Mouse (Mus musculus): ENCODE measurements at regions not wholly inside any gene's neighbourhood (a gene's known extent, or its start where the extent isn't known, plus 50 kb on each side); places are given as distances from the start of the nearest gene placed in this dataset.
"Not testable (repeated sequence)": the region's sequence is repeated elsewhere in the genome, so short reads cannot be mapped to it uniquely, and the experiment has no call there.

DNA sequence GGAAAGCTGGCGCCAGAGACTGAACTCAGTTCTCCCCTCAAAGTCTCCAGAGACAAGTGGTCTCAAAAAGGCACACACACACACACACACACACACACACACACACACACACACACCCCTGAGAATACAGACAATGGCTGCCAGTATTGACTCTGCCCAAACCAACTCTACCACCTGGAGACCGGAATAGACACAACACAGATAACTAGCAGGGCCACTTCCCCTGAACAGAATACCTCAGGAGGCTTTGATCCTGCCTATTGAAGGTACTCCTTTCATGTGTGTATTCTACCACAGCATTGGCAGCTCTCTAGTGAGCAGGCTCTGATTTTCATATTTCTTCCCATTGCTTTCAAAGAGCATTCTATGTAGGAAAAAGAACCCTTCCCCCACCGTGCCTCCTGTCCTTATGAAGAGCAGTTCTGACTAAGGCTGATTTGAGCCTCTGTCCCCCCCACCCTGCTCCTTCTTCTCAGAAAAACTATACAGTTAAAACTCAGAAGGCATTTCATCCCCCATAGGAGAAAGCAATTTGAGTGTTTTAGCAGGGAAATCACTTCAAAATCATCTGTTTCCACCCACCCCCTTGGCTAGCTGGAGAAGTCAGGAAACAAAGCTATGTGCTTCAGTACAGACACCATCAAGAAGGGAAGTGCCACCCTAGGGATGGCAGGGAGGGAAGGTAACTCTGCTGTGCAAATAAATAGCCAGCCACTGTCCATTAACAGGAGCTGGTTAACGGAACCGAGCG, 230.0 kb upstream of the Gap43 start:
- 79% methylated on average over 6 of the region's 6 CpGs for WGBS
- DNase-seq (ENCODE audit: low spot score), result no peak
- H3K9me3 ChIP-seq (replicated peaks), result no peaks in the 10 kb centered on the region
- H3K36me3 ChIP-seq, result no peaks in the 10 kb centered on the region
- peaks cover 2% of the 10 kb centered on the region for H3K4me1 ChIP-seq
- no peak overlapping the region for H3K4me3 ChIP-seq
- H3K27ac ChIP-seq, result no peak overlapping the region
- H3K27me3 ChIP-seq (ENCODE audit: low read depth, poor library complexity, severe bottlenecking), result no peaks in the 10 kb centered on the region

DNA sequence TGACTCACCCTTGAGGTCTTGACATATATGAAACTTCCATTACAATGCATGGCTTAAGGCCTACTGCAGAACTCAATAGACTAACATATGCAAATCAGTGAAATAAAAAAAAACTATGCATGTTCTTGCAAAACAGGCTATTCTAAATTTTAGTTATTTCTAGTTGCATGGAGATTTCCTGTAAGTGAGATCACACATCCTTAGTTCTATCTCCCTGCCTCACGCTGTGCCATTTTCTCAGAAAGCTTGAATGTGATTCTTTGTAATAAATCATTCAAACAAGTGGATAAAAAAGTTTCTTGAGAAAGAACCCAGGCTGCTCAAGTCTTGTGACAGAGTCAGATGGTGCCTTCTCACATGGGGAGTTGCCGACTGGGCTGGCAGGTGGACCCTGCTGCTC, 228.9 kb upstream of the Gap43 start:
- H3K36me3 ChIP-seq, result no peaks in the 10 kb centered on the region
- no peak for DNase-seq (ENCODE audit: low spot score)
- WGBS, result 80% methylated on average over 2 of the region's 2 CpGs

DNA sequence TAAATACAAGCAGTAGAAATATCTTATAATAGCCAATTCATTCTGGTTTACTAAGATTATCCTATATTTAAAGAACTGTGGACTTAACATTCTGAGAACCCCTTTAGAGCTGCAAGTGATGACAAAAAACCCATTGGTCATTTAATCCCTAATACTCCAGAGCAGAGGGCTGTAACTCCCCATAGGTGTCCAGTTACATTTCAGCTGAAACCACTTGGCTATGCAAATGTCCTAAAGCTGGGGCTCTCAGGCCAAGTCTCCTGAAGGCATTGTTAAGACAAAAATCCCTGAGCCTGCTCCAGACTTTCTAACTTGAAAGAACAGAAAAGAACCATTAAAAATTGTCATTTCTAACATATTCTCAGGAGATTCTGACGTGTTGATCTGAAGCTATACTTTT, 209.1 kb upstream of the Gap43 start:
- H3K36me3 ChIP-seq, result no peaks in the 10 kb centered on the region
- H3K27ac ChIP-seq, result no peak overlapping the region
- peaks cover 9% of the 10 kb centered on the region for H3K4me1 ChIP-seq
- H3K9me3 ChIP-seq (replicated peaks), result no peaks in the 10 kb centered on the region
- DNase-seq (ENCODE audit: low spot score), result no peak
- WGBS, result 65% methylated on average over 1 of the region's 1 CpGs
- H3K27me3 ChIP-seq (ENCODE audit: low read depth, poor library complexity, severe bottlenecking), result no peaks in the 10 kb centered on the region
- no peak overlapping the region for H3K4me3 ChIP-seq

More for the DNA sequence above, 228.9 kb upstream of the Gap43 start:
- no peaks in the 10 kb centered on the region for H3K9me3 ChIP-seq (replicated peaks)
- no peaks in the 10 kb centered on the region for H3K4me1 ChIP-seq
- H3K27ac ChIP-seq, result no peak overlapping the region
- no peaks in the 10 kb centered on the region for H3K27me3 ChIP-seq (ENCODE audit: low read depth, poor library complexity, severe bottlenecking)
- no peak overlapping the region for H3K4me3 ChIP-seq

GRCm38 (mm10) chr16:42546229-42547163, 206.0 kb upstream of the Gap43 start:
- H3K9me3 ChIP-seq (replicated peaks), result no peaks in the 10 kb centered on the region
- H3K36me3 ChIP-seq, result no peaks in the 10 kb centered on the region
- H3K27me3 ChIP-seq (ENCODE audit: low read depth, poor library complexity, severe bottlenecking), result no peaks in the 10 kb centered on the region
- no peak for DNase-seq (ENCODE audit: low spot score)
- H3K4me3 ChIP-seq, result no peak overlapping the region
- peaks cover 9% of the 10 kb centered on the region for H3K4me1 ChIP-seq
- no peak overlapping the region for H3K27ac ChIP-seq
- 51% methylated on average over 14 of the region's 14 CpGs for WGBS

DNA sequence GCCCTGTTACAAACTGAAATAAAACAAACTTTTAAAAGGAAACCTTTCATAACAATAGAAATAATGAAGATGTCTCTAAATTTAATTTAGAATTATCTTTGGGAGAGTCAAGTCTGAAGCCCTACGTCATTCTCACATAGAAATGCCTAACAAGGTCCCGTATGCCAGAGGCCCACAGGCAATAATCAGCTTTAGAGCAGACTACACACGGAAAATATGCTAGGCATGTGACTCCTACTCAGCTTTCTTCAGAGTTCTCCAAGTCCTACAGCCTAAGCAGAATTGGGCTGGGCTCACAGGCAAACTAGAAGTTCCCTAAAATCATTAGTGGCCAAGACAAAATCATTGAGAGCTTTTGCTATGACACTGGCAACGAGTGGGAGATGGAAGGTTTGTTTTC, 176.9 kb upstream of the Gap43 start:
- 87% methylated on average over 4 of the region's 4 CpGs for WGBS
- no peaks in the 10 kb centered on the region for H3K36me3 ChIP-seq
- H3K9me3 ChIP-seq (replicated peaks), result no peaks in the 10 kb centered on the region
- DNase-seq (ENCODE audit: low spot score), result no peak
- no peaks in the 10 kb centered on the region for H3K4me1 ChIP-seq
- H3K27ac ChIP-seq, result no peak overlapping the region
- H3K27me3 ChIP-seq (ENCODE audit: low read depth, poor library complexity, severe bottlenecking), result no peaks in the 10 kb centered on the region
- no peak overlapping the region for H3K4me3 ChIP-seq

- WGBS, result 81% methylated on average over 3 of the region's 3 CpGs
- no peaks in the 10 kb centered on the region for H3K4me1 ChIP-seq
- H3K27me3 ChIP-seq (ENCODE audit: low read depth, poor library complexity, severe bottlenecking), result no peaks in the 10 kb centered on the region
- no peaks in the 10 kb centered on the region for H3K36me3 ChIP-seq
- no peak for DNase-seq (ENCODE audit: low spot score)
- no peak overlapping the region for H3K27ac ChIP-seq
- H3K9me3 ChIP-seq (replicated peaks), result no peaks in the 10 kb centered on the region
- no peak overlapping the region for H3K4me3 ChIP-seq
Measured at GRCm38 (mm10) chr16:42515929-42516328, 175.5 kb upstream of the Gap43 start.

GRCm38 (mm10) chr16:42505107-42505506, 164.7 kb upstream of the Gap43 start:
- H3K27ac ChIP-seq, result no peak overlapping the region
- H3K4me1 ChIP-seq, result no peaks in the 10 kb centered on the region
- 74% methylated on average over 9 of the region's 9 CpGs for WGBS
- H3K4me3 ChIP-seq, result no peak overlapping the region
- no peak for DNase-seq (ENCODE audit: low spot score)
- H3K36me3 ChIP-seq, result no peaks in the 10 kb centered on the region
- H3K27me3 ChIP-seq (ENCODE audit: low read depth, poor library complexity, severe bottlenecking), result no peaks in the 10 kb centered on the region
- no peaks in the 10 kb centered on the region for H3K9me3 ChIP-seq (replicated peaks)

- no peak overlapping the region for H3K27ac ChIP-seq
- 90% methylated on average over 2 of the region's 2 CpGs for WGBS
- no peaks in the 10 kb centered on the region for H3K27me3 ChIP-seq (ENCODE audit: low read depth, poor library complexity, severe bottlenecking)
- no peaks in the 10 kb centered on the region for H3K9me3 ChIP-seq (replicated peaks)
- no peak overlapping the region for H3K4me3 ChIP-seq
- no peak for DNase-seq (ENCODE audit: low spot score)
- no peaks in the 10 kb centered on the region for H3K4me1 ChIP-seq
- H3K36me3 ChIP-seq, result no peaks in the 10 kb centered on the region
Measured at GRCm38 (mm10) chr16:42501713-42502112, 161.3 kb upstream of the Gap43 start.

- H3K9me3 ChIP-seq (replicated peaks); H3K4me3 ChIP-seq; H3K36me3 ChIP-seq; H3K27ac ChIP-seq; DNase-seq (ENCODE audit: low spot score); H3K4me1 ChIP-seq; H3K27me3 ChIP-seq (ENCODE audit: low read depth, poor library complexity, severe bottlenecking): not testable (repeated sequence)
- 46% methylated on average over 3 of the region's 3 CpGs for WGBS
Measured at GRCm38 (mm10) chr16:42501109-42501508, 160.7 kb upstream of the Gap43 start.

DNA sequence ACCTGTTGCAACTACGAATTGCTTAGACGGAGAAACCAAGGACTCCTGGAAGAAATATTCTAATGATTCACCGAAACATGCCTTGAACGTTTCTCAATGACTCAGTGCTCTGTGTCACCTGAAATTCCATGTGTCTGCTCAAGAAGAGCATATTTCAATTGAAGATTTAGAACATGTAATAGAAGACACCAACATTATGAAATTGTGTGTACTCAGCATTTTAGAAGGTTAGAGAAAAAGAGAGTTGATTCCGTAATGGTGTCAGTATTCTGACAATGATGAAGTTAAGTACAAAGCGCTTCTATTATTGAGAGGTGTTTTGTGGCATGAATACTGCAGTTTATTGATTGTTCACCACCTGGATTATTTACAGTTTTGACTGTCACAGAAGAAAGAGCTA, 159.1 kb upstream of the Gap43 start:
- no peaks in the 10 kb centered on the region for H3K9me3 ChIP-seq (replicated peaks)
- WGBS, result 94% methylated on average over 6 of the region's 6 CpGs

GRCm38 (mm10) chr16:42498368-42498767, 157.9 kb upstream of the Gap43 start:
- H3K36me3 ChIP-seq, result no peaks in the 10 kb centered on the region
- no peak for DNase-seq (ENCODE audit: low spot score)
- WGBS, result 91% methylated on average over 2 of the region's 2 CpGs
- no peak overlapping the region for H3K4me3 ChIP-seq
- no peaks in the 10 kb centered on the region for H3K9me3 ChIP-seq (replicated peaks)
- no peak overlapping the region for H3K27ac ChIP-seq
- no peaks in the 10 kb centered on the region for H3K4me1 ChIP-seq
- no peaks in the 10 kb centered on the region for H3K27me3 ChIP-seq (ENCODE audit: low read depth, poor library complexity, severe bottlenecking)

More for the DNA sequence above, 159.1 kb upstream of the Gap43 start:
- no peak for DNase-seq (ENCODE audit: low spot score)
- H3K27me3 ChIP-seq (ENCODE audit: low read depth, poor library complexity, severe bottlenecking), result no peaks in the 10 kb centered on the region
- no peaks in the 10 kb centered on the region for H3K4me1 ChIP-seq
- no peak overlapping the region for H3K4me3 ChIP-seq
- no peak overlapping the region for H3K27ac ChIP-seq
- no peaks in the 10 kb centered on the region for H3K36me3 ChIP-seq

DNA sequence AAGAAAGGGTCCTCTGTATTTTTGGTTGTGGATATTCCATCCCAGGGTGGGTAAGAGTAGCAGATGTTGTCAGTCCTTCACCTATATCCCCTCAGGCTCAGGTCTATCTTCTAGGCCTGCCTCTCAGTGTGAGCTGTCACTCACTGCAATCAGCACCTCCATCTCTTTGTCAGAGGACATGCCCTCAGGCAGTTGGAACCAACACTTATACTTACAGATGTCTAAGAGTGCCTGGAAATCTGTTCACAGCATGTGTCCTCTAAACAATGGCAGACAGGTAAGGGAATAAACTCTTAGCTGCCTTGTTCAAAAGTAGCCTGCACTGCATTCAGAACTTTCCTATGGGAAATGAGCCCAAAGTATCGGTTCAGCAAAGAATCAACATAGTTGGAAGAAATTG, 153.1 kb upstream of the Gap43 start:
- H3K9me3 ChIP-seq (replicated peaks), result no peaks in the 10 kb centered on the region
- no peak overlapping the region for H3K4me3 ChIP-seq
- 89% methylated on average over 1 of the region's 1 CpGs for WGBS
- H3K36me3 ChIP-seq, result no peaks in the 10 kb centered on the region
- no peak for DNase-seq (ENCODE audit: low spot score)
- no peak overlapping the region for H3K27ac ChIP-seq
- H3K4me1 ChIP-seq, result no peaks in the 10 kb centered on the region
- no peaks in the 10 kb centered on the region for H3K27me3 ChIP-seq (ENCODE audit: low read depth, poor library complexity, severe bottlenecking)

DNA sequence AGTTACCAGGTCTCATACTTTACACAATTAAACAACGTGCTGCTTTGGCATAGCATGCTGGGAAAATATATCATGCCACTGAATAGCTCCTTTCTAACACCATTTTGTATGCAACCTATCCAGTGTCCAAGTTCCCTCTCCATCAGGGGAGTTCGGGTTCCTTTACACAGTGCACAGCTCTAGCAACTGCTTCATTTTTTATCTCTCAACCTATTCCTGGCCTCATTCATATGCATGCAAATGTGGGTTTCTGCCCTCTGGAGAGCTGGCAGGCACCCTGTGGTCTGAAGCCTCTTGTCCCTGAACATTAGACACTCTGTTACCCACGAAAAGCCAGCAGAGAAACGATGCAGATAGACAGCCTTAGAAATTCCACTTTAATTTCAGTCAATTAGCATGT, 148.3 kb upstream of the Gap43 start:
- DNase-seq (ENCODE audit: low spot score), result no peak
- H3K4me1 ChIP-seq, result no peaks in the 10 kb centered on the region
- H3K27me3 ChIP-seq (ENCODE audit: low read depth, poor library complexity, severe bottlenecking), result no peaks in the 10 kb centered on the region
- no peaks in the 10 kb centered on the region for H3K9me3 ChIP-seq (replicated peaks)
- no peak overlapping the region for H3K4me3 ChIP-seq
- 71% methylated on average over 4 of the region's 4 CpGs for WGBS
- H3K27ac ChIP-seq, result no peak overlapping the region
- no peaks in the 10 kb centered on the region for H3K36me3 ChIP-seq
